Mouse (Mus musculus) activated CD4-positive, CD25-positive, alpha-beta regulatory T cell, adult 9 weeks (primary cell): ENCODE measurements around the gene Nupr1. TPM values are rescaled to one million over a fixed set of nuclear protein-coding genes. Genes with fewer than 3 reads are reported as not detected.

Experiments used
- polyA plus RNA-seq: library from polyadenylated mRNA; unstranded; fragments of 100-300 nt; shearing (Covaris generic); gene quantifications from one replicate; pipeline ENCODE4 v1.2.1, GENCODE M21; 2017

The Nupr1 gene
- not detected for polyA plus RNA-seq

DNA sequence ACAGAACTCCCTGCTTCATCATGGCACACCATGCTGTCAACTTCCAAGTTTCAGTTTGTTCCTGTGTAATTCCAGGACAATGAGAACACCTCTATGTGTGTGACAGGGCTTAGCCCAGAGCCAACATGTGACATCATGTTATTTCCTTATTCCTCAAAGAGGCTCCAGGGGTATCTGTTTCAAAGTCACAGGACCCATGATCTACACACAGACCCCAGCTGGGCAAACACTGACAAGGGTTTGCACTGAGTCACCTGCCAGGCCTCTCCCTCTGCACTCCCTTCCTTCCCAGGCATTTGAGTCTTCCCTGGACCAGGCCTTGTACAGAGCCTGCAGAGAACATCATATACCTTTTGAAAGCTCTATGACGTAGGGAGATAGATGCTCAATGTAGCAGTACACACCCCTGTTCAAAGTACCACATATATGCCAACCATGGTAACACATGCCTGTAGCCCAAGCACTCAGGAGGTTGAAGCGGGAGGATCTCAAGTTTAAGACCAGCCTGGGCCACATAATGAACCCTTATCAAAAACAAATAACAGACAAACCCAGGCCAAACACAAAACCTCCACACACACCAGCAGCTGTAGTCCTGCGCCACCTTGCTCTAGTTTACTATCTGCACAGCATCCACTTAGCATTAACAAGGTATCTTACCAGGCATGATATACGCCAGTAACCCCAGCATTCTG lies at the start of gene Nupr1:
Nupr1 (minus strand) TSS at position 38 of the 695 bp plus-strand sequence.

DNA sequence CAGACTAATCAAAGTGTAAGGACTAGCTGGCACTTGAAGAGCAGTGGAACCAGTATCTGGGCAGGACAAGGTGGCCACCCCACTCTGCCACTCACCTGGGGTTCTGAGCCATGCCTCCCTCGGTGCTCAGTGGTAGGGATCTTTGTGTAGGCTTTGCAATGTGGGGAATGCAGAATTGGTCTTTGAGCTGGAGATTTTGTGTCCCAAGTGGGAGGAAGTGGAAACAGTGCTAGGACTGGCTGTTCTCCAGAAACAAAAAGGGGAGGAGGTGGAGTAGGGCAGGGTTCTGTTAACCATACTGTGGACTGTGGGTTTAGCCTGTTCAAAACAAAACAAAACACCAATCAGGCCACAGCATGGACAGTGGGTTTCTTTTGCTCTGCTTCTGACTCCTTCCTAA lies 45.5 kb upstream of the Nupr1 start, which contains the start of gene Sult1a1:
Sult1a1 (minus strand) TSS at position 226 of the 400 bp plus-strand sequence.

DNA sequence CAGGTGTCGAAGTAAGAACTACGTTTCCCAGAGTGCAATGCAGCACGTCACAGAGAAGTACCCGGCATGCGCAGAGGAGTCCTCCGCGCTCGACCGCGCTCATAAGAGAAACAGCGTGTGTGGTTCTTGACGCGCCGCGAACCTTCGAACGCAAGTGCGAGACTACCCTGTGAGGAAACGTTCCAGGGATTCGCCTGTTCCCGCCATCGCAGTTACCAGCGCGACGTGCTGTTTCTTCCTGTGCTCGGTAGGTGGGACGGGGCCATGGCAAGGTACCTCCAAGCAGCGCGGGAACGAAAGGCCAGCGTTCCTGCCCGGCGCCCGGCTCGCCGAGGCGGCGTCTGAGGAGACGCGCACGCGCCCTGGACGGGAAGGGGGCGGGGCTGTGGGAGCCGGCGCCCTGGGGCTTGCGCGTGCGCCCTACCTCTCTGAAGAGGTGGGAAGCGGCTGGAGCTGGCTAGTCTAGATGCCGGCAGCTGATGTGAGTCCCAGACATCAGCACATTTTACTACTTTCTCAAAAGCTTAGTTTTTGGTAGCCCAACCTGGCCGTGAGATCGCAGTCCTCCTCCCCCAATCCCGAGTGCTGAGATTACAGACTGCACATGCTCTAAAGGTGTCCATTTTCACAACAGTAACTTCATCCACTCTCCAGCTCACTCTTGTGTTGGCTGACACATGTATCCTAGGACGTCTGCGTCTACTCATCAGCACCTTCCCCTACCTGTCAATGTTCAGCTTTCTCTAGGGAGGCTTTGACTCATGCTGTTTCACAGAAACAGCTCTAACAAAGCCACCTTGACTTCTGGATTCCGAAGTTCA lies 18.8 kb upstream of the Nupr1 start, which contains the start of gene Sgf29:
Sgf29 (plus strand) TSS at position 79 of the 821 bp plus-strand sequence.

DNA sequence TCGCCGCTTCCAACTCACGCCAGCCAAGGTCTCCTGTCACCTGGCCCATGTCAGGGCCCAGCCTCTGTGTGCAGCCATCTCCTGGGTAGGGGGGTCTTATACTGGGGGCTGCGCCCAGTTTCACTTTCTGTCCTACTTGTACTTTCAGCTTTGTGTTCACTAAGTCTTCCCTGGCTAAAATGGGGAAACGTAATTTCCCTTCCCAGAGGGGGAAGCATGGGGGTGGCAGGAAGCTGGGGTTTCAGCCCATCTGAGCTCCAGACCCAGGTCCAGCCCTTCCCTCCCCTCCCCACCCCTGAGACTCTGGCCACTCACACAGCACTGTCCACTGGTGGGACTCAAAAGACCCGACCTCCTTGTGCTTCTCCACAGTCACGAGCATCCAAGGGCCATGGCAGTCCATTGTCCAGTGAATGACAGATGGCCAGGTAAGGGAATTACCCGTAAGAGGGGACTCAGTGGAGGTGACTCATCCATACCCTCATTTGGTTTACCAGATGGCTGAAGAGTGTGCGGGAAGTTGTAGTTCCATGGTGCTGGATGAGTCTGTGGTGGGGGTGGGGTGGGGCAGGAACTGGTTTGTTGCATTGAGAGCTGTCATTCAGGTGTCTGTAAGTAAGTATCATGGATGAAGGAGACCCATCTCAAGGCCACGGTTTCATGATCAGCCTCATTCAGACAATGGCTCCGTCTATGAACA lies 35.6 kb downstream of the Nupr1 start, which contains the start of gene Il27:
Il27 (minus strand) TSS at position 80 of the 700 bp plus-strand sequence.

DNA sequence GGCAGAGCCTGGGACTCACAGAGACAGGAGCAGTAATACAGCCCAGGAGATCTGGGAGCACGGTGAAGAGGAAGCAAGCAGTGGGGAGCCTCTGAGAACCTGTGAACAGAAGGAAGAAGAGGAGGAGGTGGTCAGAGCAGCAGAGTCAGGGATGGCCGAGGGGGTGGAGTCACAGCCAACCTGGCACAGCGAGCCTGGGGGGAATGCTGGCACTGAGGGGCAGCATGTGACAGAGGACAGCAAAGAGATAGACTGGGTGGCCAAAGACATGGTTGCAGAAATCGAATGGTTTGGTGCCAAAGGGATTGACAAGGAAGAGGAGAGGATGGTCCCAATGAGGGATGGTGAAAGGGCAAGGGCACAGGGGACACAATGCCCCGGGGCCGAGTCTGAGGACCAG lies 44.9 kb downstream of the Nupr1 start, which contains the start of gene Cln3:
Cln3 (minus strand) TSS at position 101 of the 400 bp plus-strand sequence.

DNA sequence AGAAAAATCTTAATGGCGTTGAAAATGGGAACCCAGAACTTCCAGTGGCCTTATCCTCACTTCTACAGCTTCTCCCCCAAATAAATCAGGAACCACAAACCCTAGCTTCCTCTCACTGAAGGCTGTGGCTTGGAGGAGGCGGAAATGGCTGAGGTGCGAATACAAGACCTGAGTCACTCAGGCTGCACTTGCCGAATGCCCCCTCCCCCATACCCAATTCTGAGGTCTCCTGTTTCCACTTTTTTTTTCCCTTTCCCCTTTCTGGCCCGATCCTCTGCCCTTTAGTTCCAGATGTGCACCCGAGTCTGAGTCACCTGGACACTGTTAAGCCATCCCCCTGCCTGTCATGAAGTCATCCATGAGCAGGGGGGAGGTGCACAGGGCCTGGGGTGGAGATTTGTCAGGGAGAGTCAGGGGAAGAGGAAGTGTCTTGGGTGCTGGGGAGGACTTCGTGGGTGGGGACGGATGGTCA lies 46.1 kb downstream of the Nupr1 start, which contains the start of gene Apobr:
Apobr (plus strand) TSS at position 437 of the 472 bp plus-strand sequence.

Other genes with a start within 250 kb of the Nupr1 start
- 4.1 TPM for gene Nfatc2ip, start 234.1 kb downstream of the Nupr1 start, polyA plus RNA-seq
- gene Cd19, start 216.0 kb downstream of the Nupr1 start, polyA plus RNA-seq = 1.3 TPM
- gene Rabep2, start 202.1 kb downstream of the Nupr1 start, polyA plus RNA-seq = 53.7 TPM
- gene Atp2a1, start 167.8 kb downstream of the Nupr1 start, polyA plus RNA-seq = 0.57 TPM
- gene Sh2b1, start 155.4 kb downstream of the Nupr1 start, polyA plus RNA-seq = 35.5 TPM
- 132 TPM for gene Tufm, start 143.5 kb downstream of the Nupr1 start, polyA plus RNA-seq
- 32.9 TPM for gene Atxn2l, start 127.4 kb downstream of the Nupr1 start, polyA plus RNA-seq
- 235 TPM for gene Eif3c, start 64.5 kb downstream of the Nupr1 start, polyA plus RNA-seq
- 4.3 TPM for gene Apobr, start 45.9 kb downstream of the Nupr1 start, polyA plus RNA-seq
- gene Cln3, start 45.0 kb downstream of the Nupr1 start, polyA plus RNA-seq = 120 TPM
- gene Il27, start 35.9 kb downstream of the Nupr1 start, polyA plus RNA-seq = not detected
- 109 TPM for gene Sgf29, start 18.4 kb upstream of the Nupr1 start, polyA plus RNA-seq
- gene Sult1a1, start 45.6 kb upstream of the Nupr1 start, polyA plus RNA-seq = 1.5 TPM
- gene Bola2, start 64.5 kb upstream of the Nupr1 start, polyA plus RNA-seq = 130 TPM
- gene Slx1b, start 64.9 kb upstream of the Nupr1 start, polyA plus RNA-seq = 11.5 TPM
- 3,436 TPM for gene Coro1a, start 76.9 kb upstream of the Nupr1 start, polyA plus RNA-seq
- 29.4 TPM for gene Mapk3, start 128.7 kb upstream of the Nupr1 start, polyA plus RNA-seq
- 0.93 TPM for gene Gdpd3, start 135.5 kb upstream of the Nupr1 start, polyA plus RNA-seq
- gene Ypel3, start 146.1 kb upstream of the Nupr1 start, polyA plus RNA-seq = 283 TPM
- gene Tbx6, start 150.6 kb upstream of the Nupr1 start, polyA plus RNA-seq = 4.4 TPM
- gene Ppp4c, start 161.6 kb upstream of the Nupr1 start, polyA plus RNA-seq = 420 TPM
- not detected for gene Fam57b, start 166.8 kb upstream of the Nupr1 start, polyA plus RNA-seq
- not detected for gene 4930451I11Rik, start 200.8 kb upstream of the Nupr1 start, polyA plus RNA-seq
- gene Doc2a, start 216.6 kb upstream of the Nupr1 start, polyA plus RNA-seq = not detected
- 9.9 TPM for gene Hirip3, start 231.1 kb upstream of the Nupr1 start, polyA plus RNA-seq
- 97.3 TPM for gene Ino80e, start 231.5 kb upstream of the Nupr1 start, polyA plus RNA-seq